Mouse (Mus musculus) cerebellum, adult 2 months (tissue): ENCODE measurements around the gene Casz1. TPM values are rescaled to one million over a fixed set of nuclear protein-coding genes. Genes with fewer than 3 reads are reported as not detected.

Source experiments
- DNase-seq, 2 experiments: peaks; one replicate each; pipeline ENCODE4 v3.0.0; 2021
- H3K27ac ChIP-seq: fragments of 200-500 bp; 2 replicates; pipeline ENCODE4 v1.5.1; 2012; ENCODE audit warnings: low read length, control low read depth, inconsistent platforms; ENCODE audit not compliant: insufficient read depth
- H3K27me3 ChIP-seq: fragments of 200-500 bp; 2 replicates; pipeline ENCODE4 v1.6.1; 2012; ENCODE audit warnings: inconsistent platforms, mild to moderate bottlenecking, low read length, moderate library complexity; ENCODE audit not compliant: control insufficient read depth, insufficient read depth
- H3K4me1 ChIP-seq: fragments of 200-500 bp; 2 replicates; pipeline ENCODE4 v1.6.1; 2011; ENCODE audit warnings: low read length; ENCODE audit not compliant: control insufficient read depth, insufficient read depth
- H3K4me3 ChIP-seq: fragments of 200-500 bp; replicated peaks from 2 replicates; pipeline ENCODE3; 2011; ENCODE audit warnings: mild to moderate bottlenecking, low read depth, low read length, control low read depth; ENCODE audit not compliant: insufficient read depth
- CTCF ChIP-seq: fragments of 200-500 bp; IDR thresholded peaks from 2 replicates; pipeline ENCODE4 v1.5.1; 2011; ENCODE audit warnings: low read depth, mild to moderate bottlenecking, control low read depth, low read length, moderate library complexity, borderline replicate concordance; ENCODE audit not compliant: insufficient read depth
- POLR2A ChIP-seq: fragments of 200-500 bp; IDR thresholded peaks from 2 replicates; pipeline ENCODE4 v1.6.1; 2011; ENCODE audit warnings: low read length, control low read depth, borderline replicate concordance; ENCODE audit not compliant: insufficient read depth
- WGBS: fragments of 180-500 bp; shearing (Covaris S2); methylation state at CpG from one replicate; pipeline ENCODE4 v1.1.7; 2018; 5-methylcytosine and 5-hydroxymethylcytosine counted together
- polyA plus RNA-seq: library from polyadenylated mRNA; depleted of rRNA; stranded (reverse); fragments of >200 nt; gene quantifications from 2 replicates; pipeline ENCODE4 v1.2.3, GENCODE M21; 2012

Gene Casz1
- polyA plus RNA-seq, 1 experiment, result 1.5 TPM

DNA sequence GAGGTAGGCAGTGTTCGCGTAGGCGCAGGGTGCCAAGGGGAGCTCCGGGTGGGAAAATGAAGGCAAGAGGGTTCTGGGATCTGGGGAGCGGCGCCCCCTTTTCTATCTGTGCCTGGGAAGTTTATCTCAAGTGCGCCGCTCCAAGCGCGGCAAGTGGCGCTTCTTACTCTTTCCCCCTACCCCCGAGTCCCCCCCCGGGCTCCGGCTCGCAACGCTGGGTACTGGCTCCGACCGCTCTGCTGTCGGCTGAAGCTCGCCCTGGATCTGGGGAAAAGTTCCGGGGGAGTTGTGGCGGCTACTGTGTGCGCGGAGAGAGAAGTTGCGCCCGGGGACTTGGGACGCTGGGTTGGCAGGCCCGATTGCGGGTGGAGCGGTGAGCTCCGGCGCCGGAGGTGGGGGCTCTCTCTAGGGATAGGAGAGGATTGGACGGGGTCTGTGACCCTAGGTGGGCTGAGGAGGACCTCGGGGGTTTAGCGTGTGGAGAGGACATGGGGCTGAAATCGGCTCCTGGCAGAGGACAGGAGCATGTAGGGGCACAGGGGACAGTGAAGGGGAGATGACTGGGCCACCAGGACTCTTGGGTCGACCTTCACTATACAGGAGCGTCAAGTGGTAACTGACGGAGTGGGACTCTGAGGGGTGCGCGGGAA lies 1.1 kb downstream of the Casz1 start:
- DNase-seq, result no peak
- H3K4me3 ChIP-seq, result no peak overlapping the region
- TF ChIP-seq POLR2A (no peak), CTCF (no peak)
- WGBS, result under 1% methylated on average over 42 of the region's 42 CpGs
- H3K27me3 ChIP-seq, result peaks cover 6% of the 10 kb centered on the region; the same call in 1 of the 2 replicates
- no peak overlapping the region for H3K27ac ChIP-seq
- H3K4me1 ChIP-seq, result no peaks in the 10 kb centered on the region; the same call in 1 of the 2 replicates

DNA sequence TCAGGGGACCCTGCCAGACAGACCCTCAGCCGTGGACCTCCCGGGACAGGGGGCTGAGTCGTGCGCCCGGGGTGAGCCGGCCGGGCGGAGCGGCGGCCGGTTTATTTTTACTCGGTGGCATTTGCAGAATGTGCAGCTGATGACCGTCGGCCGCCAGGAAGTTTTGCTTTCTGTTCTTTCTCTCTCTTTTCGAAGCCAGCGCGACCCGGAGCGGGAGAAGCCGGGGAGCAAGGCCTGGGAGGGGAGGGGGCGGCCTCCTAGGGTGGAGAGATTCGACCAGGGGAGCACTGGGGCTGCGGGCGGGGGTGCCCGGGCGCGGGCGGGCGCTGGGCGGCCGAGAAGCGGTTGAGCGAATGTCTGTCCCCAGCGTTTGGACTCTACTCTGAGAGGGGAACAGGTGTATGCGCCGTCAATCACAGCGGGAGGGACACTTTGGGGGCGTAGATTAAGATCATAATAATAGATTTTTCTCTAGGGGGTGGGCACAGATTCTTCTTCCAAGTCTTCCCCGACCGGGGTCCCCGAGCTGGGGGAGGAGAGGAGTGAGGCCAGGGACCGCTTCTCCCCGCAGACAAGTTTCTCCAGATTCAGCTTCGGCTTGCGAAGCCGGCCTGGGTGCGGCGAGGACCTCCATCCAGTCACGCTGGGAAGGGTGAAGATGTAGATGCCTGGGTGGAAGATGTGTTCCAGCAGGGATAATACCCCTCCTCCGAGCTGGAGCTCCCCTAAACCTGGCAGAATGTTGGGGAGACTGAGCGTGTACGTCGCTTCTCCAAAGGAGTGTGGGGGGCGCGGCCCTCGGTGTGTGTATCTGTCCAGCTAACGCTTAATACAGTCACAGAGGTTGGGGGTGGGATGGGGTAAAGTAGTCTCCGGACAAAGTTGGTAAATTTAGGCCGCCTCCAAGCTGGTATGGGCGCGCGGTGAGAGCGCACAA lies 1.9 kb downstream of the Casz1 start:
- WGBS, result under 1% methylated on average over 64 of the region's 64 CpGs
- TF ChIP-seq POLR2A, result no peak
- no peak for TF ChIP-seq CTCF
- no peaks in the 10 kb centered on the region; the same call in 1 of the 2 replicates for H3K4me1 ChIP-seq
- peaks cover 7% of the 10 kb centered on the region; the same call in 1 of the 2 replicates for H3K27me3 ChIP-seq
- DNase-seq, result no peak
- H3K4me3 ChIP-seq, result no peak overlapping the region
- H3K27ac ChIP-seq, result no peak overlapping the region

DNA sequence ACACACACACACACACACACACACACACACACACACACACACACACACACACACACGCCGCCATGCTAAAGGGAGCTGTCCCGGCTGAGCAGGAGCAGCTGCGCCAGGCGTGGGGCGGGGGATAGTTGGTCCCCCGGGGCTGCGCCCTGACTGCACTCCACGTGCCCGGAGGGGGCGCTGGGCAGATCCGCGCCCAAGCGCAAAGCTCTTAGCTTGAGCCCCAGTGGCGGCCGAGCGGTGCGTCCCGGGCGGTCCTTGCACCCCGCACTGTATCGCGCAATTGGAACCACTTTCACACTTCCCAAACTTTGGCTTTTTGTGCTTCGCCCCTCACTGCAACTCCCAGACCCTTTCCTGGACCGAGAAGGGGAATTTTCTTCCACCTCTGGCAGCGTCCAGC lies 2.6 kb downstream of the Casz1 start:
- H3K4me3 ChIP-seq, result no peak overlapping the region
- peaks cover 7% of the 10 kb centered on the region; the same call in 1 of the 2 replicates for H3K27me3 ChIP-seq
- 1% methylated on average over 23 of the region's 26 CpGs for WGBS
- H3K4me1 ChIP-seq, result no peaks in the 10 kb centered on the region; the same call in 1 of the 2 replicates
- H3K27ac ChIP-seq, result no peak overlapping the region
- TF ChIP-seq POLR2A, result no peak
- no peak for TF ChIP-seq CTCF
- no peak for DNase-seq

DNA sequence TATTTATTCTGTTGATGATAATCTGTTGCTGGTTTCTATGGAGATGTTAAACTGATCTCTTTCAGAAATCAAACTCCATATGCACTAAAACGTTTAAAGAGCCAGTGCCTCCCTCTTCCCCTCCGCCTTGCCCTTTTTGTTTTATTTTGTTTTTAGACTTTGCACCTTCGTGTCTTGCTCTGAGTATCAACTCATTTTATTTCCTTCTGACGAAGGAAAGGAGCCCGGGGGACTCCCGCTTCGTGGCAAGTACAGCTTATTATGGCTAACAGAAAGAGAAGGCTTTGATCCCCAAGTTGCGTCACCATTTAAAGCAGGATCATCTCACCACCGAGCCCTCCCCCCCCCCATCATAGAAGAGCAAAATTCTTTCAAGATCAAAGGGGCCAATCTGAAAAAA lies 3.2 kb downstream of the Casz1 start:
- Histone ChIP-seq H3K27ac (no peak overlapping the region), H3K4me1 (peaks cover 3% of the 10 kb centered on the region; the same call in 1 of the 2 replicates), H3K4me3 (no peak overlapping the region), H3K27me3 (peaks cover 7% of the 10 kb centered on the region; the same call in 1 of the 2 replicates)
- no peak for TF ChIP-seq CTCF
- TF ChIP-seq POLR2A, result no peak
- DNase-seq, result no peak
- 14% methylated on average over 9 of the region's 9 CpGs for WGBS

DNA sequence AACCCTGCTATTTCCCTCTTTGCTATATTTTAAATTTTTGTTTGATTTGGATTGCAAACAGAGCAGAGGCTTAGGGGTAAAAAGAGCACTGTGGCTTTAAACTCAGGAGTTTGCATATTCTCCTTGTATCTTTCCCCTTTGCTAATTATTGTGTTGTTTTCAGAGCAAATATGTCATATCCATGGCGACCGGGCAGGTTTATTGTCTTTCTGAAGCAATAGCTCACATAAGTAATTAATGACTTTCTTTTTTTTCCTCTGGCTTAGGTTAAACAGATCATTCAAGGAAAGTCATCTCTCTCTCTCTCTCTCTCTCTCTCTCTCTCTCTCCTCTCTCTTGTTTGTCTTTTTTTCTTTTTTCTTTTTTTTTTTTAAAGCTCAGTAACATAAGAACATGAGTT lies 4.6 kb downstream of the Casz1 start:
- Histone ChIP-seq H3K27ac (no peak overlapping the region), H3K27me3 (peaks cover 7% of the 10 kb centered on the region; the same call in 1 of the 2 replicates), H3K4me1 (peaks cover 3% of the 10 kb centered on the region; the same call in 1 of the 2 replicates), H3K4me3 (no peak overlapping the region)
- no peak for DNase-seq
- TF ChIP-seq CTCF, result no peak
- TF ChIP-seq POLR2A, result no peak
- WGBS, result 78% methylated on average over 2 of the region's 2 CpGs

DNA sequence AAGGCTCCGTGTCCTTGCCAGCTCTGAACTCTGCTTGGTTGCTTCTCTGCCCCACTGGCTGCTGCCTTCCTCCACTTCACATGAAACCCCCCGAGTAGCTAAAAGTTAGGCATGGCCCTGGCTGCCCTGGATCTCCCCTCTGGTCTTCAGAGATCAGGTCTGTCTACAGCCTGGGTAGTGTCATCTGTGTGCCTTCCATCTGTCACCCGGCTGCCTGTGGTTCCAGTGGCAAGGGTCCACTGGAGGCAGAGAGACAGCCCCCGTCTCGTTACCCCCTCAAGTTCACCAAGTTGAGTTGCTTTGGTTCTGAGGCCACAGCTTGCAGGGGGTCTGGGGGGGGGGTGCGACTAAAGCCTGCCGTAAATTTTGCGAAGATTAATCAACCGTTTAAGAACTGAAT lies 6.5 kb downstream of the Casz1 start:
- DNase-seq, result no peak
- H3K27me3 ChIP-seq, result peaks cover 3% of the 10 kb centered on the region; the same call in 1 of the 2 replicates
- 13% methylated on average over 9 of the region's 9 CpGs for WGBS
- no peak overlapping the region for H3K27ac ChIP-seq
- TF ChIP-seq CTCF (no peak), POLR2A (no peak)
- 0 out of 2 replicates have a peak, but pooled peaks cover 3% of the 10 kb centered on the region for H3K4me1 ChIP-seq
- H3K4me3 ChIP-seq, result no peak overlapping the region

DNA sequence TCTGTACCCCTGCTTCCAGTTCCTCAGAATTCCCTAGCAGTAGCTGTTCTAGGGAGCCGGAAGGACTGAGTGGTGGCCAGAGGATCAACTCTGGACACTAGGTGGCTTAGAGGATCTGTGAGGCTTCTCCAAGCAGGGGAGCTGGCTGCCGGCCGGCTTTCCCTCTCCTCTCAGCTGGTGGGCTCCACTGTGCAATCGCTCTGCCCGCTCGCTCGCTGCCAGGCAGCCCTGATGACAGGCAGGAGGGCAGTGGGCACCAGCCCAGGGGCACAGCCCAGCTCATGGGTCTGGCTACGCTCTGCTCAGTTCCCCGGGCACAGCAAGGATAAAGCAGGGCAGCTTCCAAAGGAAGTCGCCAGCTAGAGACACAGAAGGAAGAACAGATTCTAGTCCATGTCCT lies 7.7 kb downstream of the Casz1 start:
- TF ChIP-seq CTCF (peak; percentile 23; the same call in 1 of the 2 replicates), POLR2A (no peak)
- WGBS, result 3% methylated on average over 10 of the region's 10 CpGs
- peak; percentile 45 to 56 for DNase-seq
- no peak overlapping the region for H3K27ac ChIP-seq
- H3K27me3 ChIP-seq, result peaks cover 2% of the 10 kb centered on the region; the same call in 1 of the 2 replicates
- H3K4me1 ChIP-seq, result 0 out of 2 replicates have a peak, but pooled peaks cover 3% of the 10 kb centered on the region
- H3K4me3 ChIP-seq, result no peak overlapping the region

DNA sequence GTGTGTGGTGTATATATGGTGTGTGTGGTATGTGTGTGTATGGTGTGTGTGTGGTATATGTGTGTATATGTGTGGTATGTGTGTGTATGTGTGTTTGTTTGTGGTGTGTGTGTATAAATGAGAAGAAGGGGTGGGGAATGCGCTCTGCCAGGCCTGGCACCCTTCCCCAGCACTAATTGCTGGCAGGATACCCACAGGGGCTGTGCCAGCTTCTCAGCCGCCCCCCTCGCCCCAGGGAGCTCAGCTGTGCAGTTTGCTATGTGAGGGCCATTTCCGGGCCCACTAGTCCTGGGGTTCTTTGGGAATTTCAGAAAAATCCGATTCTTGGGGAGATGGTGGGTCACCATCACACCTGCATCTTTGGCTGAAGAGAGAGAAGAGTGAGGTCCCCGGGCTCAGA lies 9.0 kb downstream of the Casz1 start:
- WGBS, result 11% methylated on average over 6 of the region's 6 CpGs
- no peak for DNase-seq
- H3K4me3 ChIP-seq, result no peak overlapping the region
- peaks cover 2% of the 10 kb centered on the region; the same call in 1 of the 2 replicates for H3K27me3 ChIP-seq
- no peak for TF ChIP-seq POLR2A
- 0 out of 2 replicates have a peak, but pooled peaks cover 3% of the 10 kb centered on the region for H3K4me1 ChIP-seq
- H3K27ac ChIP-seq, result no peak overlapping the region
